Mouse (Mus musculus) spleen, adult 18-20 months (tissue): Measurements from ENCODE around the gene Slco3a1.

Experiments used
- DNase-seq, 2 experiments: peaks; one replicate each; pipeline ENCODE4 v3.0.0; 2022; ENCODE audit warnings: mixed read lengths in 2 of 2

Gene Slco3a1

DNA sequence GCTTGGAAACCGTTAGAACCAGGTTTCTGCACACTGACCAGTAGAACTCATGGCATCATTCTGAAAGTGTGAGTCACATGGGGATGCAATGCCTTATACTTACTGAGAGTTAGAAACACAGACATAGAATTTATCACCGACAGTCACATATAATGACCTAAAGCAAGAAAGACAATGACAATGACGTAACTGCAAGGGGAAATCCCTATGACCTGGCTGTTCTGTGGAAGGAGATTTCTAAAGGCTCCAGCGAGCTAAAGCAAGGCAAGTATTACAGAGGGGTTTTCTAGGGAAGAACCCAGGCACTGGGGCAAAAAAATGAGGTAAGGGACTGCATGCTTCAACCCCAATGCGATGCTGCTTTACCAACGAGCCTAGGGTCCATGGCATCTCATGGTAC is 26.9 kb downstream of the Slco3a1 start:
- no peak for DNase-seq

DNA sequence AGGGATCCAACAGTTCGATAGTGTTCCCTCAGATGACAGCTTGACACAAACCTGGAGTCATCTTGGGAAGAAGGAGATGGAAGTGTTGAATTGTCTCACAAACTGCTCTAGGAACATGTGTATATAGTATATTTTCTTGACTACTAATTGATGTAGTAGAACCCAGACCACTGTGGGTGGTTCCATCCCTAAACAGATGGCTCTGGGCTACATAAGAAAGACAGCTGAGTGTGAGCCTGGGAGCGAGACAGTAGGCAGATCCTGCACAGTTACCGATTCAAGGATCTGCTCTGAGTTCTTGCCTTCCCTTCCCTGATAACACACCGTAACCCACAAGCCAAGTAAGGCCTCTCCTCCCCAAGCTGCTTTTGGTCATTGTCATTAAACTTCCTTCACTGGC is 28.6 kb downstream of the Slco3a1 start:
- DNase-seq: no peak

DNA sequence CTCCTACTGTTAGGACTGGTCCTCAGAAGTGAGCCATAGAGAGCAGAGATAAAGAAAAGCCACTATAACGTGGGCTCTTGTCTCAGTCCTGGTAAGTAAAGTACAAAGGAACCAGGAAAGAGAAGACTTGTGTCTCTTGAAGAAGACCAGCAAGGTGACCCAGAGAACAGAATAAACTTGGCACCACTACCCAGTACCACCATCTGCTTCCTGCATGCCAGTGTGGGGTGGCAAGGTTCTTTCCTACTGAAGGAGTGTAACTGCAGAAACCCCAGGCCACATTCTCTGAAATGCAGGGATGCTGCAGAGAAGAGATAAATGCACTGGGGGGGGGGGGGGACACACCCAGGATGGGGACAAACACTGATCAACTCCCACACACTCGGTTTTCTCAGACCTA is 29.0 kb downstream of the Slco3a1 start:
- no peak for DNase-seq

DNA sequence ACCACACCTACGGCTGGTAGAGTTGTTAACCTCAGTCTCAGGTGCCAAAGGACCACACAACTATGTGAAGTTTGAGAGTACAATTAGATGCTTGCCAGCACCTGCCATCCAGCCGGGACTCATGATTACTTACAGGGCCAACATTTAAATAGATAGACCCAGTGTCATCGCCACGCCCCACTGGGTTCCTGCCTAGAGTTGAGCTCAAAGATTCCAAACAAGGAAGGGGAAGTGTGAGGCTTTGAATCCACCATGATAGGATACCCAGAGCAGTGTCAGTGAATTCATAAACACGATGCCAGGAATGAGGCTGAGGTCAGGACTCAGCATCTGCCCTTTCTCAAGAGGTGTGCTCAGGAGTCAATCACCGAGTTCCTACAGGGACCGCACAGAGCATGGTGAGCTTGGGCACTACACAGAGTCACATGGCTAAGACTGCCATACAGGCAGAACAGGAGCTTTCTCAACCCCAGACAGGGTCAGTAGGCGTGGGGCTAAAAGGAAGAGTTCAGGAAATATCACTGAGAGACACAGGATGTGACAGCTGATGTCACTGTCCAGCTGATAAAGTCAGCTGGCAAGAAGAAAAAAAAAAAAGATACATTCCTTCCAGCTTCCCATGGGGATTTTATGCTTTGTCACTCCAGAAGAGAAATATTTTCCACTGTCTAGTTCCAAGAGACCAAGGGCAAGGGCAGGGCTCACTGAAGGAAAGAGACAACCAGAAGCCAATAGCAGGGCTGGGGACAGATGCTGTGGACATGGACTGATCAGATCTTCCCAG is 30.2 kb downstream of the Slco3a1 start:
- DNase-seq: no peak

DNA sequence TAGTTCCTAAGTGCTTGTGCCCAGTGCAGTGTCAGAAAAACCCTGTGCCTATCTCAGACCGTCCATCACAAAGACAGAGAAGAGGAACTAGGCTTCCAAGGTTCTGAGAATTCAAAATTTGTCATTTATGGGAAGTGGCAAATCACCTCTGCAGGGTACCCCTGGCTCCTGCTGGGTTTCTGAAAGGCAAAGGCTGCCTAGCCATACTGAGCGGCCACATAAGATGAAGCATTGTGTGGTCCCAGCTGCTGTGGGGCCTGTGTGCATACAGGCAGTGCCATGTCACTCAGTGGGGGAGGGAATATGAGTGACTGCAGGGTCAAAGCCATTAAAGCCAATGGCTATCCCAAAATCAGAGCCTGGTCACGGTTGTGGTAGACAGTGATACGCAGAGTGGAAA is 31.5 kb downstream of the Slco3a1 start:
- DNase-seq: no peak

DNA sequence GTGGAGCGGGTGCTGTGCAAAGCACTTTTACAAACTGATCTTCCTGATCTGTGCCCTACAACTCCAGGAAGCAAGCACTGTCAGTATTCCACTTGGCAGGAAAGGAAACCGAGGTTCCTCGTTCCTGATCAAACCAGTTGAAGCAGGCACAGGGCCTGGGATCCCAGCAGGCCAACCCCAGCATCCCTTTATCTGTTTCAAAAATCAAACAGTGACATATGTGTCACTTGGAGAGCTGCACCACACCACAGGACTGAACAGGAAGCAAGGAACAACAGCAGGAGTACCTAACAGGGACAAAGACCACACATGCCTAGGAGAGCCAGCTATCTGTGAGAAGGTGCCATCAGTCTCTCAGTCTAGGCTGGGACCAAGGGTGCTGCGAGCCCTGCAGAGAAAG is 32.3 kb downstream of the Slco3a1 start:
- no peak for DNase-seq

DNA sequence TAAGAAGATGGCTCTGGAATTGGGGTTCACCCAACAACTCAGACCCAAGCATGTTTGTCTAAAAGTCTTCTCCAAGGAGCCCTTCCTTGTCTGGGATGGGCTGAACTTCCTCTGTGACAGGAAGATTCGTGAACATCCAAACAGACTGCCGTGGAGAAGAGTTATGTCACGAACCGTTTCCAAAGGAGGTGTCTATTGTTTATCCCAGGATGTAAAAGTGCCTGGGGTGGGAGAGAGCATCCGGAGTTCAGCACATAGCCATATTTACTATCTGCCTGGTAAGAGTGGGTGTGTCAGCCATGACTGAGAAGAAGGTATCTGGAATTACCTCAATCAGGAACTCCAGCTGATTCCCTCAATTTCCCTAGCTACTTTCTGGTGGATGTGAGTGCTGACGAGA is 35.2 kb downstream of the Slco3a1 start:
- DNase-seq: no peak

DNA sequence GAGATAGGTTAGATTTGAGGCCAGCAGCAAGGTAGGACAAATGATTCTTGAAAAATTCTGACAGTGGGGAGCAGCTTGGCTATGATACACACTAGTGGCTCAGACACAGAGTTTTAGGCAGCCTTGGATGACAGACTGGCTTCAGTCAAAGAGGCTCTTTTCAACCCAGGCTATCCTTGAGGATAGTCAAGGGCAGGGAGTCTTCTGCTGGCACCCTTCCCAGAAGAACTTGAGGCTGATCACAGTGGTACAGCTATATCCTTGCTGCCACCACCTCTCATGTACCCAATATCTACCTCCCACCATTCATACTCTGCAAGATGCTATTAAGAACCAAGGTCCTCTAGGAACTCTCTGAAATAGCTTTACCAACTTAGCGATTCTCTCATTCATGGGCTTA is 35.8 kb downstream of the Slco3a1 start:
- no peak for DNase-seq

DNA sequence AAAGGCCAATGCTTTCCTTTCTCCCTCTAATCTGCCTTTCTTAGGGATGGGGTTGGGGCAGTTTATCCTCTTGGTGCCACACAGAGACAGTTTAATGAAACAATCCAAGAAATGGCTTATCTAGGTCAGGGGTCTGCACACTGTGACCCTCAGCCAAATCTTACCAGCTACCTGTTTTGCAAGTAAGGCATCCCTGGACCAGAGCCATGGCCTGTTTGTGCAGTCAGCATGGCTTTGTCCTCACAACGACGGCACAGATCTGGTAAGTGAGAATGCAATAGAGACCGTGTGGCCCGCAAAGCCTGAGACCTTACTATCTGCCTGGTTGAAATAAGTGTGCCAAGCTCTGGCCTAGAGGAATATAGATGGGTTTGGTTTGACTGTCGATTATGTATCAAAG is 36.3 kb downstream of the Slco3a1 start:
- DNase-seq: no peak

DNA sequence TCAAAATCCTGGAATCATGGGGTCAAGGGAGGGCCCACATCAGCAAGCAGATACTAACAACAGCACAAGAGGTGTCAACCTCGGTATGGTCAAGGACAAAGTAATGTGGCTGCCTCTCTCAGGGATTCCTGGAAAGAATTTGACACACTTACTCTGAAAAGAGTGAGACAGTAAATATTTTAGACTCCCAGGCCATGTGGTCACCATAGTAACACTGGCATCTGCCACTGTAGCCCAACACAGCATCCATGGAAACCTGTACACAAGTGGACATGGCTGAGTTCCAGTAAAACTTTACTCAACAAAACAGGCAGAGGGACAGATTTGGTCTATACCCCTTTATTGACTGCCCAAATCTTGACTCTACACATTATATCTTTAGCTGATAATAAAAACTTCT is 43.9 kb downstream of the Slco3a1 start:
- DNase-seq: no peak

DNA sequence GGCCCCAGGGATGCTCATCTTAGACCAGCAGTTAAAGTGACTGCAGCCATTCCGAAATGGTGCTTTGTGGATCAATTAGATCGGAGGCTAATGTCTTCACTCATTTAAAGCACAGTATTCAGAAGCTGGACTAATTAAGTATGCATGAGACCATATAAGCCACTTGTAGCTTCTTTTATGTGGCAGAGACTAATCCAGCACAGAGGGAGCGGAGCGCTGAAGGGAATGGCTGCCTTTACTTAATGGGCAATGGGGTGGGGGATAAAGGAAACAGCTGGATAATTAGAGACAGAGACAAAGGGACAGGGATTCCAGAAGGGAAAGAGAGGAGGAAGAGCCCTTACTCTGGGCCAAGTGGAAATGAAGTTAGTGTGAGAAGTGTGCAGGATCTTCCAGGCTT is 46.4 kb downstream of the Slco3a1 start:
- no peak for DNase-seq

DNA sequence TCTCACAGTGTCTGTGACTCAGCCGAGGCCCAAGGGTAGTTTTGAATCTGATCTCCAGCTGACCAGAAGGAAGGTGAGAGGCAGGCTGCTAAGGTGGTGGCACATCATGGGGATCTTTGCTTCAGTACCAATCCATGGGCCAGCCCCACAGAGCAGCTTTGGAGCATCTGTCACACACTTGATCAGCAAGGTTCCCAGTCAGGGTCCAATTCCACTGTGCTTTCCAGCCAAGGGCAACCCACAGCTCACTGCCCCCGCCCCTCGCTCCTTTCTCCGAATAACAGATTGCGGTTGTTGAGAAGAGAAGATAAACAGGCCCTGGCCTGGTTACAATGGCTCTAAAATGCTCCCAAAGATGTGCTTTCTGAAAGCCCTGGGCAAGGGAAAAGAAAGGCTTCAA is 47.7 kb downstream of the Slco3a1 start:
- DNase-seq: no peak

DNA sequence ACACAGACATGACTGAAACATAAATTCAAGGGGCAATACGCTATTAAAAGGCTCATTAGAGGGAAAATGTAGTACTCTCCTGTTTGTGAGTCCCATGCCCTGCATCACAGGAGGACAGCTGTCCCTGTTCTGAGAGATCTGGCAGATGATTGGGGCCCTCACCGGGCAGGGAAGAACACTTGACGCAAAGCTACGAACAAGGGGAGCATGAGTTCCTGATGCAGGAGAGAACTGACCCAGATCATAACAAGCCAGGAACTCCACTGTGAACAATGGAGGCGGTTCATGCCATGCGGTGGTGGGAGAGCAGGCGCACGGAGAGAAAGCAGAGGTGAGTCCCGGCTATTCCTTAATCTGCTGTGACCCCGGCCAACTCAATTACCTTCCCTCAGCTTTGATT is 48.9 kb downstream of the Slco3a1 start:
- DNase-seq: no peak

DNA sequence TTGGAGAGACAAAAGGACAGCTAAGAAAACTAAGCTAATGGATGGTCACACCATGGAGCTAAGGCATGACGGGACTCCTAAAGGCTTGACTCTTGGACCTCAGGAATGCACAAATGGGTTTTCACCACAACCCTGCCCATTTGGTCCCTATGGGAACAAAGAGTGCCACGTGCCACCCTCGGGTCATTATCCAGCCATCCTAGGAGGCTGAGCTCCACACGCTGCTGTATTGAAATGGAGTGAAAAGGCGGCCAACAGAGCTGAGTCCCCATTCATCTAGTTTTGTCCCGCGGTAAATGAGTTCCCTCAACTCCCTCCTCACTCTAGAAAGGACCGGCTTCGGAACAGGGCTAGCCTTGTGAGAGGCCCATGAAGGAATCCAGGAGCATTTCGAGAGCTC is 53.4 kb downstream of the Slco3a1 start:
- DNase-seq: no peak

DNA sequence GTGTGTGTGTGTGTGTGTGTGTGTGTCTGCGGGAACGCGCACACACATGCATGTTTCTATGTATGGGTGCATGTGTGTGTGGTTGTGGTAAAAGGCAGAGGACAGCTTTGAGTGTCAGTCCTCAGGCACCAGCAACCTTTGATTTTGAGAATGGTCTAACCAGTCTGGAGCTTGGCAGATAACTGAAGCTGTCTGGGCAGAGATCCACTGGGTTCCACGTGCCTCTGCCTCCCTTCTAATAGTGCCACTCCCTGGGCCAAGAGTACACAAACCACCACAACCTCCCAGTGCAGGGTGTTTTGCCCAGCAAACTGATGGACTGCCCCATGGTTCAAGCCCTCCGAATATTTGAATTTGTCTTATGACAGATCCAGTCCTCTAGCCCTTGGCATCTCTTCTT is 55.1 kb downstream of the Slco3a1 start:
- no peak for DNase-seq

DNA sequence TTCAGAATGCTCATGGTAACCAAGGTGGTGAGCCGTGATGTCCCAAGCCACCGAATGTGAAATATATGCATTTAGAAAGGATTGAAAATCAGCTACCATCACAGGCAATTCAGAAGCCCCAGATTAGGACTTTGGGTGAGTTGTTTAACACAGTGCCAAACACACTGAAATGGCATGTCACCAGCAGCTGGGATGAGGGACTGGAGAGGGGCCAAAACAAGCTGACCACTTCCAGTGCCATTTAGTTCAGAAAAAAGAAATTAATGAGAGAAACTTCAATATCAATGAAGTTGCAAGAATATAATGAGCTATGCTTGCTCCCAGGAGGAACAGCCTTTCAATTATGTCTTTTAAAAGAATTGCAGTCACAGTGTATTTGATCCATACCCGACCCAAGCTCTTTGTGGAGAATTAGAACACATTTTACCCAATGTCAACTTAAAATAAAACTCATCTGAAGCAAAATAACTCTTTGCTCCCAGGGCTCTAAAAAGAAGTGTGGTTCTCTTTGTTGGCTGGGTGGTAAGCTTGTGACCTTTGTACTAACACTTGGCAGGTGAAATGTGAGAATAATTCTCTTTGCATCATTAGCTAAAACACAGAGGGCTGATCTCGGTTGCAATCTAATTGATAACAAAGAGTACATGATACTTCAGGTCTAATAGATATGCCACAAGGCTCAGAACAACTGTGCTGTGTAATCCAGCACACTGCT is 56.2 kb downstream of the Slco3a1 start:
- DNase-seq: no peak

DNA sequence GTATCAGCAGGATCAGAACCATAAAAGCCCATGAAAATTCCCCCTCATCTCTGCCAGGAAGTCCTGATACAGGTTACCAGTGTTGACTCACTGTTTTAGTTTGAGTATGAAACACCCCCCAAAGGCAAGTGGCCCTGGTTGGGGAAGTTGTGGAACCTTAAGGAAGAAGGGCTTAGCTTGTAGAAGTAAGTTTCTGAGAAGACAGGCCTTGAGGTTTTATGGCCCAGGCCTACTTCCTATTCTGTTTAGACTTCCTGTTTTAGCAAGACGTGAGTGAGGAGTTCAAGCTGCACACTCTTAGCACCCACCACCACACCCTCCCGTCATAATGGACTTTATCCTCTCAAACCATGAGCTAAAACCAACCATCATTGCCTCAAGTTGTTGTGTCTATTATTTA is 57.4 kb downstream of the Slco3a1 start:
- no peak for DNase-seq

DNA sequence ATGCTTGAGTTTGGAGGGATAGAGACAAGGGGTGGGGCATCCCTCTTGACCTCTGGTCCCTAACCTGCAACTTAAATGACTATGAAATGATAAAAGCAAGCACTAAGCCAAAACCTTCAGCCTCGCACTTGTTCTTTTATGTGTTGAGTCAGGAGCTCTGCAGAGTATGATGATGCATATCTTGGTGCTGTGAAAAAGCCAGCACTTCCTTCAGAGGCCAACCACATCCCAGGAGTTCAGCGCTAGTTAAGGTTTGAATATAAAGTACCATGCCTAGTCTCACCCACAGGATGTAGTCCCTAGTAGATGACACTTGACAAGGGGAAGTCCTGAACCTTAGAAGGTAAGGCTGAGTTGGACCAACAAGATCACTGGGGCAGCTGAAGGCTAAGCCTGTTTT is 59.1 kb downstream of the Slco3a1 start:
- no peak for DNase-seq

DNA sequence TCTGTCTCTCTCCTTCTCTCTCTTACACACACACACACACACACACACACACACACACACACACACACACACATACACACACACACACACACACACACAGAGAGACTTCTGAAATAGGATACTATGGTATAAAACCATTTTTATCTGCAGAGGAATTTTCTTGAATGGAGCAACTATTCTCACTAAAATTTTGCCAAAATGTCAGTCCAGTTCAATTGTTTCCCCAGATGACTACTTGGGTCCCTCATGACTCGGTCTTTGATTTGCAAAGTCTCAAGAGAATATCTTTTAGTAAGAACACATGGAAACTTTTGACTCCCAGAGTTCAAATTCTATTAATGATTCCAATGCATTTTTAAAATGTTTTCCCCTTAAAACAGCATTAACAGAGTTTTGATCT is 60.8 kb downstream of the Slco3a1 start:
- no peak for DNase-seq

DNA sequence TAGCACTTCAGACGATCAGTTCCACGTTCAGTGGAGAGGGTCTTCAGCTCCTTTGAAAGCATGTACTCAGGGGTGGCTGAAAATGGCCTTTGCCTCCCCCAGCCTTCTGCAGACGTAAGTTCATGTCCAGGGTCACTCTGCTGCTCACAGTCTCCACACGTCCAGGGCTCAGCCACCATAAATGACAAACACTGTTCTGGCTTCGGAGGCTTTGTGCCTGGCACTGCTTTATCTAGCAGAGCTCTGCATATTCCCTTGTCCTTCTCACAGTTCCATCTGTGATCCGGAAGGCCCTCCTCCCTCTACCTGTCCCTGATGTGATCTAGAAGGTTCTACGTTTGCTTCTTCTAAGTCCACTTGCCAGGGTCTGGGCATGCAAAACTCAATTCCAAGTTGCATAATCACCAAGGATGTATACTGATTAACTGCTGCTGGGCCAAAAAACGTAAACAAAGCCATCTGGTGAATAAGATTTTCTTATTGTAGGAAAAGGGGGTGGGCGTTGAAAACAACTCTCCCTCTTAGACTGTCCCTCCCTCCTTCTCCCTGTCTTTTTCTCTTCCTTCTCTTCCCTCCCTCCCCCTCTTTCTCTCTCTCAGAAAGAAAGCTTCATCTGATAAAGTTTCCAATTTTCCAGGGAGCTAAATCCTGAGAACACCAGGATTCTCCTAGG is 62.8 kb downstream of the Slco3a1 start:
- DNase-seq: no peak

DNA sequence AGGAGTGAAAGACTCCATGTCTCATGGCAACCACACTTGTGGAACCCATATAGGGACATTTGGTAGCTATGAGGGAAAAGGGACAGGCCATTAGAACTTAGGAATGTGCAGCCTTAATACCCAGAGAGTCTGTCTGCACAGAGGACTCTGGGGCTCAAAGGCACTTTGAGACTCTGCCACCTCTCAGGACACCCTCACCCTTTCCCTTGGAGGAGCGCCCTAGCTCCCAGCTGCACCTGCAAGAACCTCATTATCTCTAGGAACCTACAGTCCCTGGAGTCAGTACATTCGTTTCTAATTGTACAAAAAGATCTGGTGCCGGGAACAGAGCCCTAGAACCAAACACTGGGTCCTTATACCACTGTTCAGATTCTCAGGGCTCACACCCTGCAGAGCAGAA is 66.4 kb downstream of the Slco3a1 start:
- no peak for DNase-seq

DNA sequence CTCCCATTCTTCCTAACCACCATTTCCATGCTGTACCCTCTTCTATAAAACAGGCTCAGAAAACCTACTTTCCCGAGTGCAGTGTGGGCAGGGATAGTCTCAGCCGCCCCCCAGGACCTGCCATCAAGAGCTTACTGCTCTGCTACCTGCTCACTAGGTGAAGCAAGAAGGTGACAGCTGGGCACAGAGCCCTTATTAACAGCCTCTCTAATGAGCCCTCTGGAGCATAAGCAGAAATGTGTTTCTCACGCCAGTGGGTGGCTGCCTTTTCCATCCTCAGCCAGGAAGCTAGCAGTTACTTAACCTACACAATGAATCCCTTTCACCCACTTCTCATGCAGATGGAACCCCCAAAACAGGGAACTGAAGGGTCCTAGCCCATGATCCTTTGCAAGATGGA is 66.9 kb downstream of the Slco3a1 start:
- DNase-seq: no peak

DNA sequence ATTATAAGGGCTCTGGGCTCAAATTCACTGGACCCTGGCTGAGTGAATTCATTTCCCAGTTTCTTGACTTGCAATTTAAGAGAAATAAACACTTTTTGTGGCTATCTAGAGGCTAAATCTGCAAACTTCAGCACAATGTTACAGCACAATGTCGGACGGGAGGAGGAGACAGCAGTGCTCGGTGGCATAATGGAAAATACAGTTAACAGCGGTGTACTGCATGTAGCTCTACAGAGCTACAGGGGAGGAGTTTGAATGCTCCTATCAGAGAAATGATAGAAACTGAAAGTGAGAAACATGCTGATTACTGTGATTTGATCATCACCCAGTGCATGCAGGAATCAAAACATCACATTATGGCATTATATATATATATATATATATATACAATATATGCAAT is 68.5 kb downstream of the Slco3a1 start:
- DNase-seq: no peak

DNA sequence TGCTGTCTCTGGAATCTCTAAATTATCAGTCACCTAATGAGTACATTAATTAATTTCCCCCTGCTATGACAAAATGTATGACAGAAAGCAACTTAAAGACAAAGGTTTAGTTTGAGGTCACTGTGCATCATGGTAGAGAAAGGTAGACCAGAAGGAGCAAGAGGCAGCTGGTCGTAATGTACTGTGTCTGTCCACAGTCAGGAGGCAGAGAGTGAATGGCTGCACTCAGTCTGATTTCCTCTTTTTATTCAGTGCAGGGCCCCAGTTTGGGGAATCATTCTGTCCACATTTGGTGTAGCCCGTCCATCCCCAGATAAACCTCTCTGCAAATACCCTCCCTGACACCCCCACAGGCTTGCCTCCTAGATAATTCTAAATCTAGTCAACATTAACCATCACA is 68.9 kb downstream of the Slco3a1 start:
- DNase-seq: no peak
